Mouse (Mus musculus): ENCODE results near the gene Snrpg. TPM values are rescaled to one million over a fixed set of nuclear protein-coding genes. Genes with fewer than 3 reads are reported as not detected.
"Not testable (repeated sequence)": the region's sequence is repeated elsewhere in the genome, so short reads cannot be mapped to it uniquely, and the experiment has no call there.

The Snrpg gene
- total and polyA plus RNA-seq, 3 experiments: 761 to 1,339 (median 796) TPM

- Histone ChIP-seq H3K4me1 (ENCODE audit: control insufficient read depth in 1 of 2, insufficient read depth in 2 of 2, low read length in 2 of 2) (no peaks in the 10 kb centered on the region), H3K4me3 (ENCODE audit: control insufficient read depth in 1 of 2, insufficient read depth in 1 of 2, low read depth in 2 of 2, low read length in 2 of 2) (no peak overlapping the region), H3K79me2 (ENCODE audit: control insufficient read depth, insufficient read depth, low read length, poor library complexity) (no peaks in the 10 kb centered on the region), H3K27me3 (ENCODE audit: control insufficient read depth in 1 of 2, insufficient read depth in 2 of 2, low read length in 2 of 2) (0 out of 4 replicates have a peak, but pooled peaks cover 0 to 2% of the 10 kb centered on the region in 2 experiments), H3K9me3 (replicated peaks; ENCODE audit: insufficient read depth, low read length) (no peaks in the 10 kb centered on the region), H3K27ac (ENCODE audit: control insufficient read depth, low read depth, low read length) (no peak overlapping the region), H3K36me3 (ENCODE audit: control insufficient read depth in 1 of 2, insufficient read depth in 2 of 2, low read length in 2 of 2) (no peaks in the 10 kb centered on the region), H3K9ac (ENCODE audit: control insufficient read depth, low read depth, low read length, poor library complexity, severe bottlenecking) (no peak overlapping the region)
- no peak for DNase-seq (ENCODE audit: low read depth, low spot score)
- TF ChIP-seq RAD21 (IDR thresholded peaks at IDR 0.05; ENCODE audit: low read depth, low read length) (no peak), POLR2AphosphoS5 (IDR thresholded peaks at IDR 0.05; ENCODE audit: borderline replicate concordance, low read depth, low read length) (no peak), ZNF384 (IDR thresholded peaks at IDR 0.05; ENCODE audit: low read depth, low read length) (no peak), GABPA (IDR thresholded peaks at IDR 0.05; ENCODE audit: low read depth, low read length) (no peak), ZMIZ1 (IDR thresholded peaks at IDR 0.05; ENCODE audit: low read depth, low read length) (no peak), KAT2A (conservative IDR thresholded peaks at IDR 0.05; ENCODE audit: low read depth, low read length) (no peak), ZKSCAN1 (IDR thresholded peaks at IDR 0.05; ENCODE audit: low read depth, low read length) (no peak), POLR2AphosphoS2 (IDR thresholded peaks at IDR 0.05; ENCODE audit: low read length) (no peak), GATA1 (IDR thresholded peaks at IDR 0.05; ENCODE audit: low read depth, low read length) (no peak), SIN3A (IDR thresholded peaks at IDR 0.05; ENCODE audit: low read length) (no peak), TBP (IDR thresholded peaks at IDR 0.05; ENCODE audit: low read depth, low read length) (no peak), CHD1 (IDR thresholded peaks at IDR 0.05; ENCODE audit: low read depth, low read length) (no peak), TCF12 (IDR thresholded peaks at IDR 0.05; ENCODE audit: low read depth, low read length) (no peak), NRF1 (IDR thresholded peaks at IDR 0.05; ENCODE audit: insufficient read depth, low read depth, low read length, poor library complexity, severe bottlenecking) (no peak), MYC (IDR thresholded peaks at IDR 0.05; ENCODE audit: low read depth, low read length) (no peak), USF1 (IDR thresholded peaks at IDR 0.05; ENCODE audit: low read depth, low read length) (no peak), E2F4 (IDR thresholded peaks at IDR 0.05; ENCODE audit: borderline replicate concordance, low read depth, low read length) (no peak), ETS1 (IDR thresholded peaks at IDR 0.05; ENCODE audit: low read depth, low read length) (no peak), UBTF (IDR thresholded peaks at IDR 0.05; ENCODE audit: borderline replicate concordance, insufficient read depth, low read depth, low read length) (no peak), RCOR1 (IDR thresholded peaks at IDR 0.05; ENCODE audit: low read depth, low read length) (no peak)
Observed at GRCm38 (mm10) chr6:86335860-86336259, 35.2 kb upstream of the Snrpg start.

GRCm38 (mm10) chr6:86336340-86336739 lies 34.8 kb upstream of the Snrpg start:
- H3K27me3 ChIP-seq (ENCODE audit: control insufficient read depth in 1 of 2, insufficient read depth in 2 of 2, low read length in 2 of 2); H3K9ac ChIP-seq (ENCODE audit: control insufficient read depth, low read depth, low read length, poor library complexity, severe bottlenecking); H3K79me2 ChIP-seq (ENCODE audit: control insufficient read depth, insufficient read depth, low read length, poor library complexity); H3K9me3 ChIP-seq (replicated peaks; ENCODE audit: insufficient read depth, low read length); H3K27ac ChIP-seq (ENCODE audit: control insufficient read depth, low read depth, low read length); H3K4me3 ChIP-seq (ENCODE audit: control insufficient read depth in 1 of 2, insufficient read depth in 1 of 2, low read depth in 2 of 2, low read length in 2 of 2); H3K4me1 ChIP-seq (ENCODE audit: control insufficient read depth in 1 of 2, insufficient read depth in 2 of 2, low read length in 2 of 2); H3K36me3 ChIP-seq (ENCODE audit: control insufficient read depth in 1 of 2, insufficient read depth in 2 of 2, low read length in 2 of 2): not testable (repeated sequence)
- peak; percentile 9 to 23 (median 10); a peak in 3 of 6 replicates for TF ChIP-seq CTCF (IDR thresholded peaks at IDR 0.05 in 2 of 3, conservative IDR thresholded peaks at IDR 0.05 in 1 of 3; ENCODE audit: control insufficient read depth in 1 of 3, insufficient read depth in 1 of 3, low read depth in 2 of 3, low read length in 3 of 3, poor library complexity in 1 of 3, severe bottlenecking in 1 of 3)
- DNase-seq (ENCODE audit: low read depth, low spot score): peak; percentile 18
